Mouse (Mus musculus): Measurements from ENCODE around the gene Ppp1r2.

- no peak for TF ChIP-seq CTCF (IDR thresholded peaks at IDR 0.05; ENCODE audit: control insufficient read depth, insufficient read depth, insufficient replicate concordance, low read depth, low read length)
- no peak for TF ChIP-seq POLR2A (IDR thresholded peaks at IDR 0.05; ENCODE audit: control insufficient read depth, low read depth, low read length)
Observed at GRCm38 (mm10) chr16:31248717-31249116, 26.4 kb downstream of the Ppp1r2 start.
